Mouse (Mus musculus): ENCODE results near the gene Entr1.

GRCm38 (mm10) chr2:26387713-26388112 lies 1.4 kb downstream of the Entr1 start:
- TF ChIP-seq EP300 (IDR thresholded peaks at IDR 0.05; ENCODE audit: low read depth) (no peak), CTCF (IDR thresholded peaks at IDR 0.05; ENCODE audit: low read depth) (no peak)

All from heart, postnatal 0 days (tissue).